Mouse (Mus musculus) kidney, embryonic 14.5 days (tissue): ENCODE data around the gene Pitpnc1. TPM values are rescaled to one million over a fixed set of nuclear protein-coding genes. Genes with fewer than 3 reads are reported as not detected.

Experiments
- ATAC-seq: fragments of 200-750 bp; cut with Nextera tagmentation; 2 replicates; pipeline ENCODE4 v1.8.0; 2017; ENCODE audit warnings: moderate number of reproducible peaks, mild to moderate bottlenecking, moderate TSS enrichment, moderate library complexity; ENCODE audit not compliant: low FRiP score, low TSS enrichment
- H3K27ac ChIP-seq: fragments of 300-500 bp; sonication (generic); 2 replicates; pipeline ENCODE4 v1.5.1; 2014; ENCODE audit warnings: low read depth, mild to moderate bottlenecking, low read length, moderate library complexity, mixed read lengths
- H3K27me3 ChIP-seq: fragments of 300-500 bp; sonication (generic); 2 replicates; pipeline ENCODE4 v1.6.1; 2014; ENCODE audit warnings: mild to moderate bottlenecking, low read length; ENCODE audit not compliant: control insufficient read depth, insufficient read depth
- H3K36me3 ChIP-seq: fragments of 300-500 bp; sonication (generic); 2 replicates; pipeline ENCODE4 v1.6.1; 2014; ENCODE audit warnings: low read length, mixed read lengths; ENCODE audit not compliant: control insufficient read depth, insufficient read depth
- H3K4me1 ChIP-seq: fragments of 300-500 bp; sonication (generic); 2 replicates; pipeline ENCODE4 v1.6.1; 2014; ENCODE audit warnings: low read length, mixed read lengths; ENCODE audit not compliant: control insufficient read depth, insufficient read depth
- H3K4me2 ChIP-seq: fragments of 300-500 bp; sonication (generic); replicated peaks from 2 replicates; pipeline ENCODE4 v1.6.1; 2014; ENCODE audit warnings: low read depth, mild to moderate bottlenecking, low read length
- H3K4me3 ChIP-seq: fragments of 300-500 bp; sonication (generic); 2 replicates; pipeline ENCODE4 v1.5.1; 2014; ENCODE audit warnings: mild to moderate bottlenecking, low read length
- H3K9ac ChIP-seq: fragments of 300-500 bp; sonication (generic); 2 replicates; pipeline ENCODE4 v1.6.1; 2014; ENCODE audit warnings: low read depth, mild to moderate bottlenecking, low read length, moderate library complexity
- H3K9me3 ChIP-seq: fragments of 300-500 bp; sonication (generic); 2 replicates; pipeline ENCODE4 v1.6.1; 2016; ENCODE audit warnings: low read length; ENCODE audit not compliant: control insufficient read depth
- WGBS: fragments of 180-500 bp; shearing (Covaris S2); extraction: QIAGEN DNeasy Blood & Tissue Kit; methylation state at CpG from one replicate; pipeline ENCODE4 v1.1.7; 2014; 5-methylcytosine and 5-hydroxymethylcytosine counted together
- polyA plus RNA-seq: library from polyadenylated mRNA; unstranded; fragments of >200 nt; fragmentation: Nextera tagmentation; extraction: Ambion mirVana; gene quantifications from 2 replicates; pipeline ENCODE4 v1.2.1, GENCODE M21; 2014

Gene Pitpnc1
- polyA plus RNA-seq, 1 experiment from 2014 or later: 19.4 TPM

DNA sequence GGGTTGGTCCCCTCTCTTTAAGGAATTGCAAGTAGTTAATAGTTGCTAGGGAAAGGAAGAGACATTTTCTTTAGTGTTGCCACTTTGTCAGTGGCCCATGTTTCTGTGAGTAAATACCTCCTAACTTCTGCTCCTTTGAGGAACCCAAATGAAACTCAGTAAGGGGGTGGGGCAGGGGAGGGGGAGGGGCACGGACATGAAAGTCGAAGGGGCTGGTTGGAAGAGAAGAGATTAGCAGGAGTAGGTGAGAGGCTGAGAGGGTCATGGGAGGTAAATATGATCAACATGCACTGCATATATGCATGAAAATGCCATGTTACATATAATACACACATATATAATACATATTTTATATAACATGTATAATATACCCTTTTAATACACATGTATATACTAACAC, 129.7 kb downstream of the Pitpnc1 start:
- H3K9ac ChIP-seq: no peak overlapping the region
- H3K9me3 ChIP-seq: no peaks in the 10 kb centered on the region
- H3K4me3 ChIP-seq: no peak overlapping the region
- WGBS: 15% methylated on average over 2 of the region's 2 CpGs
- H3K4me1 ChIP-seq: peaks cover 33% of the 10 kb centered on the region
- H3K4me2 ChIP-seq: no peak overlapping the region
- no peaks in the 10 kb centered on the region for H3K27me3 ChIP-seq
- ATAC-seq: no peak
- no peak overlapping the region for H3K27ac ChIP-seq
- H3K36me3 ChIP-seq: no peaks in the 10 kb centered on the region

DNA sequence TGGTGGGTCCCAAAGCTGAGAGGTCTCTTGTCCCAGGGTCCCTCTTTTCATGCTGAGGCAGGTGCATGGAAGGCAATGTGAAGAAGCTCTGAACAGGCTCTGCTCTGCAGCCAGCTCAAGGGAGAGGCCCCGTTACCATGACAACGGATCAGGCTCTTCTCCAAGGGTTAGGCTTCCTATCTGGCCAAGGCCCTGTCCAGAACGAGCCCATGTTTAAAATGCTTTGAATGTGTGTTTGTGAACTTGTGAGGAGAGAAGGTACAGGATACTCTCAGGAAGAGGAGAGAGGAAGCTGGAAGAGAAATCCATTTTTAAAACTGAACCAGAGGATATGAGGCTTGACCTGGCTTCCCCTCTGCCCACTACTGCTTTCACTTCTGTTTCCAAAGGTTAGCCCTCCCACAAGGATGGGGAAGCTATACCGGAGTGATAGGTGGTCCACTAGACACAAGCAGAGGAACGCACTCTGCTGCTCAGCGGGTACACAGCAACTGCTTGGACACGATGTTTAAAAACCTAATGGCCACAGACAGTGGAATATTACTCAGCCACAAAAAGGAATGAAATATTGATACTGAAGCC, 131.2 kb downstream of the Pitpnc1 start:
- Histone ChIP-seq H3K36me3 (no peaks in the 10 kb centered on the region), H3K4me3 (no peak overlapping the region), H3K27ac (no peak overlapping the region), H3K27me3 (no peaks in the 10 kb centered on the region), H3K4me2 (no peak overlapping the region), H3K9ac (no peak overlapping the region), H3K4me1 (peaks cover 33% of the 10 kb centered on the region), H3K9me3 (no peaks in the 10 kb centered on the region)
- no peak for ATAC-seq
- 86% methylated on average over 7 of the region's 7 CpGs for WGBS

DNA sequence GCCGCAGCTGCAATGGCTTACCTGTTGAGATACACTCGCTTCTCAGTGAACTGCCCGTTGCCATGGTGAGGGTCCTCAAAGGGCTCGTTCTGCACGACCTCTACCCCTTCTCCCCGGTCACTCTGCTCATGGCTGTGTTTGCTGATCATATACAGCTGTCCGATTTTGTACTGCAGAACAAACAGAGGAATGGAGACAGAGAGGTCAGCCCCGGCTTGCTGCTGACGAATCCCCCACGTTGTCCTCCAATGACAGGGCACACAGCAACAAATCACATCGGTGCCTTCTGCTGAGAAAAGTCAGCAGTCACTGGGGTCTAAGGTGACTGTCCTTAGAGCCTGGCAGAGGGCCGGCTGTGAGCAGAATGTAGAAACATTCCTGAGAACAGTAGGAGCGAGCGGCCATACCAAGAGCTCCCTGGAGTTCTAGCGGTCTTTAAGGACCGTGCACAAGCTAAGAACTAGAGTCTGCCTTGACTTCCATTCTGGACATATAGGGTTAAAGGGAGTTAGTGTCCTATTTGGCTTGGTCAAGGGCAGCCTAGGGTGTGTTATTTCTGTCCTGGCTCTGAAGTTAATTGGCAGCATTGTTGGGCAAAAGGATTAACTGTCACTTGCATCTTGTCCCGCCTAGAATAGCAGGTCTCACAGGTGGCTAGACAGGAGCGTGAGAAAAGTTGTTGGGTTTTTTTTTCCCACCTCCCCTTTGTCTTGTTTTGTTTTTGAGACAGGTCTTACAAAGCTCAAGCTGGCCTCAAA, 132.9 kb downstream of the Pitpnc1 start:
- Histone ChIP-seq H3K4me1 (peaks cover 33% of the 10 kb centered on the region), H3K27me3 (no peaks in the 10 kb centered on the region), H3K4me3 (no peak overlapping the region), H3K27ac (no peak overlapping the region), H3K9ac (0 out of 2 replicates have a peak overlapping the region, but pooled peaks have one; percentile 18), H3K4me2 (peak overlapping the region; percentile 30), H3K36me3 (no peaks in the 10 kb centered on the region), H3K9me3 (no peaks in the 10 kb centered on the region)
- 17% methylated on average over 18 of the region's 18 CpGs for WGBS
- peak; percentile 30; the same call in 1 of the 2 replicates for ATAC-seq

DNA sequence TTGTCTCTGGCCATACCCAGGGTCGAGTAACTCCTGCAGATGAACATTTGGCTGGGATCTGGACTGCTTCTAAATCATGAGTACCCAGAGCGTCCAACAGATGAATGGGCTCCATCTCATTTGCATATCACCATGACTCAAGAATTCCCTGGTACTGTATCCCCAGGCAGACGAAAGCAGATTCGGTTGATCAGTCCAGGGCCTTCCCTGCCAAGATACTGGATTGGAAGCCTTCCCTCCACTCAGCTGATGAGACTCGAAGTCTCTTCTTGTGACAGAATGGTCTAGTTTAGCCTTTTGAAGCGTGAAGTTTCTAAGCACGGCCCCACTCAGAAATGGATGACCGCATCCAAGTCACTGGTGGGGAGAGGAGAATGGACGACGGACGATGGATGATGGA, 134.7 kb downstream of the Pitpnc1 start:
- Histone ChIP-seq H3K4me1 (peaks cover 19% of the 10 kb centered on the region), H3K9me3 (no peaks in the 10 kb centered on the region), H3K4me2 (0 out of 2 replicates have a peak overlapping the region, but pooled peaks have one; percentile 2), H3K27ac (peak overlapping the region; percentile 59; the same call in 1 of the 2 replicates), H3K36me3 (no peaks in the 10 kb centered on the region), H3K27me3 (no peaks in the 10 kb centered on the region), H3K4me3 (no peak overlapping the region), H3K9ac (no peak overlapping the region)
- 70% methylated on average over 11 of the region's 11 CpGs for WGBS
- ATAC-seq: no peak

DNA sequence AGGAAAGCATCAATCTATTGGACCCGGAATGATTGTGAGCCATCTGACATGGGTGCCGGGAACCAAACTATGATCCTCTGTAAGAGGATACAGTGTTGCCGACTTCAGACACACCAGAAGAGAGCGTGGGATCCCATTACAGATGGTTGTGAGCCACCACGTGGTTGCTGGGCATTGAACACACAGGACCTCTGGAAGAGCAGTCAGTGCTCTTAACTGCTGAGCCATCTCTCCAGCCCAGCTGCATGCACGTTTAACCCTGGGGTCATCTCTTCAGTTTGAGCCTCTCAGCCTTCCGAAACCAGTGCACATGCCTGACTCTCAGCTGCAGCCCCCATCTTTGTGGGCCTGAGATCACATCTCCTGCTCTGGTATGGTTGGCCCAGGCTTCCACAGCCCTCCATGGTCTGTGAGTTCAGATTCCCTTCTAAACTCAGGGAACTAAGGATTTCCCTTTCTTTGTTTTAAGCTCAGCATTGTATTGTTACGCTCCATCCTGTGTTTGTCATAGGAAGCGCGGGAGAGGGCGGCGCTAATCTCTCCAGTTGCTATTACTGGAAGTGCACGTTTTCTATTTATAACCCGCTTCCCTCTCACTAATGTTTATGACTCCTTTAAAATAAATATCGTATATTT, 135.5 kb downstream of the Pitpnc1 start:
- Histone ChIP-seq H3K4me1 (peaks cover 16% of the 10 kb centered on the region), H3K4me2 (no peak overlapping the region), H3K9ac (no peak overlapping the region), H3K27ac (peak overlapping the region; percentile 68; the same call in 1 of the 2 replicates), H3K9me3 (no peaks in the 10 kb centered on the region), H3K36me3 (no peaks in the 10 kb centered on the region), H3K4me3 (no peak overlapping the region), H3K27me3 (no peaks in the 10 kb centered on the region)
- peak; percentile 37; the same call in 1 of the 2 replicates for ATAC-seq
- WGBS: 59% methylated on average over 15 of the region's 15 CpGs

- Histone ChIP-seq H3K4me3 (no peak overlapping the region), H3K27ac (no peak overlapping the region), H3K27me3 (no peaks in the 10 kb centered on the region), H3K9ac (no peak overlapping the region), H3K4me1 (peaks cover 9% of the 10 kb centered on the region), H3K36me3 (no peaks in the 10 kb centered on the region), H3K4me2 (no peak overlapping the region), H3K9me3 (no peaks in the 10 kb centered on the region)
- ATAC-seq: no peak
- WGBS: 94% methylated on average over 3 of the region's 3 CpGs
Observed at GRCm38 (mm10) chr11:107332905-107333304, 137.6 kb downstream of the Pitpnc1 start.

GRCm38 (mm10) chr11:107332332-107332731, 138.2 kb downstream of the Pitpnc1 start:
- H3K27ac ChIP-seq: no peak overlapping the region
- H3K4me1 ChIP-seq: peaks cover 4% of the 10 kb centered on the region; the same call in 1 of the 2 replicates
- H3K9ac ChIP-seq: no peak overlapping the region
- no peaks in the 10 kb centered on the region for H3K9me3 ChIP-seq
- ATAC-seq: no peak
- WGBS: 96% methylated on average over 13 of the region's 13 CpGs
- no peak overlapping the region for H3K4me2 ChIP-seq
- no peaks in the 10 kb centered on the region for H3K36me3 ChIP-seq
- H3K27me3 ChIP-seq: no peaks in the 10 kb centered on the region
- no peak overlapping the region for H3K4me3 ChIP-seq

GRCm38 (mm10) chr11:107331425-107331824, 139.1 kb downstream of the Pitpnc1 start:
- no peaks in the 10 kb centered on the region for H3K36me3 ChIP-seq
- no peaks in the 10 kb centered on the region for H3K9me3 ChIP-seq
- no peak for ATAC-seq
- WGBS: 93% methylated on average over 2 of the region's 2 CpGs
- no peak overlapping the region for H3K9ac ChIP-seq
- H3K27me3 ChIP-seq: no peaks in the 10 kb centered on the region
- H3K4me2 ChIP-seq: no peak overlapping the region
- H3K27ac ChIP-seq: no peak overlapping the region
- no peak overlapping the region for H3K4me3 ChIP-seq
- H3K4me1 ChIP-seq: no peaks in the 10 kb centered on the region; the same call in 1 of the 2 replicates

- no peaks in the 10 kb centered on the region for H3K4me1 ChIP-seq
- H3K4me2 ChIP-seq: no peak overlapping the region
- H3K36me3 ChIP-seq: no peaks in the 10 kb centered on the region
- H3K27ac ChIP-seq: no peak overlapping the region
- H3K4me3 ChIP-seq: no peak overlapping the region
- no peak overlapping the region for H3K9ac ChIP-seq
- WGBS: 92% methylated on average over 10 of the region's 10 CpGs
- no peak for ATAC-seq
- H3K9me3 ChIP-seq: no peaks in the 10 kb centered on the region
- no peaks in the 10 kb centered on the region for H3K27me3 ChIP-seq
Observed at GRCm38 (mm10) chr11:107327326-107327725, 143.2 kb downstream of the Pitpnc1 start.
